15 mouse cellular contexts compared by ENCODE assay signal in genomic region chr10:19962746-19963145, GRCm38 (mm10).
"Had no signal": no experiment of that assay in that cellular context is flagged by ENCODE, and none has a peak within 500 bp of the region (broad histone marks: within the 10 kb centered on the region; RNA-seq: fewer than 3 reads in every experiment).

No protein-coding gene starts in this region.

- H3K27me3 ChIP-seq: limb, embryonic 13.5 days; neural tube, embryonic 13.5 days had no signal

- H3K36me3 ChIP-seq: limb, embryonic 13.5 days; midbrain, embryonic 10.5 days; neural tube, embryonic 13.5 days had no signal

- H3K9ac ChIP-seq: limb, embryonic 13.5 days; liver, embryonic 14.5 days; neural tube, embryonic 13.5 days had no signal

- H3K4me1 ChIP-seq: neural tube, embryonic 13.5 days had no signal

- H3K4me2 ChIP-seq: limb, embryonic 13.5 days; neural tube, embryonic 13.5 days had no signal

- H3K4me3 ChIP-seq: layer of hippocampus, adult 2 months; limb, embryonic 13.5 days; midbrain, embryonic 10.5 days; myocyte; neural tube, embryonic 13.5 days had no signal

- H3K27ac ChIP-seq: layer of hippocampus, adult 2 months; limb, embryonic 13.5 days; liver, embryonic 14.5 days; midbrain, embryonic 10.5 days; neural tube, embryonic 13.5 days; stomach, postnatal 0 days had no signal

- H3K9me3 ChIP-seq: limb, embryonic 13.5 days; midbrain, embryonic 10.5 days; neural tube, embryonic 13.5 days had no signal

- DNase-seq: kidney, postnatal 10 days; kidney, postnatal 4 days; left cerebral cortex, postnatal 4 days; lung, adult 18-20 months; lung, postnatal 36 days; midbrain, embryonic 14.5 days; right cerebral cortex, adult 18-20 months; thymus, postnatal 14 days had no signal
